In the genomic region with DNA sequence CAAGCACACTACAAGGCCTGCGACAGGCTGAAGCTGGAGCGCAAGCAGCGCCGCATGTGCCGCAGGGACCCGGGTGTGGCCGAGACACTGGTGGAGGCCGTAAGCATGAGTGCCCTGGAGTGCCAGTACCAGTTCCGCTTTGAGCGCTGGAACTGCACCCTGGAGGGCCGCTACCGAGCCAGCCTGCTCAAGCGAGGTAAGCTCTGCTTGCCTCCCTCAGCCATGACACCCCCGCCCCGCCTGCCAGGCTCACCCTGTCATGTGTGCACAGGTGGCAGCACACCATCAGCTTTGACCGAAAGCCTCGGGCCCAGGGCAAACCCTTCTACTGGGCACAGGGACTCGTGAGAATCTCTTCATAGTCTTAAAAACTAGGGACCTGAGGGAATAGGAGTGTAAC, we compare ENCODE assay signal across 21 mouse cellular contexts. TPM values are rescaled to one million over a fixed set of nuclear protein-coding genes. Genes with fewer than 3 reads are reported as not detected.
"Had no signal": no experiment of that assay in that cellular context is flagged by ENCODE, and none has a peak within 500 bp of the region (broad histone marks: within the 10 kb centered on the region; RNA-seq: fewer than 3 reads in every experiment).

No protein-coding gene starts in this region.

- H3K9me3 ChIP-seq: limb, embryonic 13.5 days; midbrain, embryonic 10.5 days; neural tube, embryonic 13.5 days had no signal

- H3K4me3 ChIP-seq: limb, embryonic 13.5 days; midbrain, embryonic 10.5 days; neural tube, embryonic 13.5 days had no signal

- H3K4me2 ChIP-seq: limb, embryonic 13.5 days; neural tube, embryonic 13.5 days had no signal

- ATAC-seq: midbrain, embryonic 16.5 days had no signal

- H3K9ac ChIP-seq: limb, embryonic 13.5 days; liver, embryonic 14.5 days; neural tube, embryonic 13.5 days had no signal

- H3K36me3 ChIP-seq: neural tube, embryonic 13.5 days had no signal

- DNase-seq: kidney, adult 8-10 months; kidney, postnatal 14 days; layer of hippocampus, adult 9-11 months; layer of hippocampus, postnatal 36 days; lung, adult 18-20 months; retina, postnatal 1 day; right cerebral cortex, postnatal 4 days; spleen, adult 18-20 months; thymus, adult 18-20 months; thymus, postnatal 14 days had no signal

- H3K27me3 ChIP-seq: neural tube, embryonic 13.5 days had no signal

- H3K27ac ChIP-seq: limb, embryonic 13.5 days; liver, embryonic 14.5 days; neural tube, embryonic 13.5 days had no signal

RNA-seq across cellular contexts. Expression of a gene that starts 20.9 kb away (rescaled TPM):
- total RNA-seq: megakaryocyte, adult 5-6 weeks had no signal

RNA-seq across cellular contexts. Expression of a gene that starts 37.1 kb away (rescaled TPM):
- total RNA-seq: layer of hippocampus, postnatal 36 days; left cerebral cortex, adult 8-10 months; left cerebral cortex, postnatal 36 days; liver, adult 2 months; megakaryocyte, adult 5-6 weeks had no signal
- polyA plus RNA-seq: liver, adult 2 months; stomach, embryonic 14.5 days had no signal

RNA-seq across cellular contexts. Expression of a gene that starts 47.8 kb away (rescaled TPM):
- total RNA-seq: layer of hippocampus, postnatal 36 days; left cerebral cortex, adult 8-10 months; left cerebral cortex, postnatal 36 days; liver, adult 2 months; megakaryocyte, adult 5-6 weeks had no signal
- polyA plus RNA-seq: liver, adult 2 months; liver, embryonic 14.5 days; lung, embryonic 16.5 days; midbrain, embryonic 10.5 days; midbrain, embryonic 16.5 days; neural tube, embryonic 13.5 days; stomach, embryonic 14.5 days had no signal
